Mouse (Mus musculus) T-helper 2 cell (primary cell): ENCODE data around the gene Cap2.

Experiments
- in situ Hi-C: fragments of 300-600 bp; cut with MboI, MseI; formaldehyde crosslinking; loops from one replicate; pipeline ENCODE4 v1.15.1; 2025; ENCODE audit warnings: high pct_unique_total_duplicates

The Cap2 gene

GRCm38 (mm10) chr13:46683370-46683769 is 181.7 kb downstream of the Cap2 start:
- in situ Hi-C loops, result loop anchor here (5.0 kb wide), 1 partner anchor 34 kb away; no protein-coding TSS in a partner anchor

DNA sequence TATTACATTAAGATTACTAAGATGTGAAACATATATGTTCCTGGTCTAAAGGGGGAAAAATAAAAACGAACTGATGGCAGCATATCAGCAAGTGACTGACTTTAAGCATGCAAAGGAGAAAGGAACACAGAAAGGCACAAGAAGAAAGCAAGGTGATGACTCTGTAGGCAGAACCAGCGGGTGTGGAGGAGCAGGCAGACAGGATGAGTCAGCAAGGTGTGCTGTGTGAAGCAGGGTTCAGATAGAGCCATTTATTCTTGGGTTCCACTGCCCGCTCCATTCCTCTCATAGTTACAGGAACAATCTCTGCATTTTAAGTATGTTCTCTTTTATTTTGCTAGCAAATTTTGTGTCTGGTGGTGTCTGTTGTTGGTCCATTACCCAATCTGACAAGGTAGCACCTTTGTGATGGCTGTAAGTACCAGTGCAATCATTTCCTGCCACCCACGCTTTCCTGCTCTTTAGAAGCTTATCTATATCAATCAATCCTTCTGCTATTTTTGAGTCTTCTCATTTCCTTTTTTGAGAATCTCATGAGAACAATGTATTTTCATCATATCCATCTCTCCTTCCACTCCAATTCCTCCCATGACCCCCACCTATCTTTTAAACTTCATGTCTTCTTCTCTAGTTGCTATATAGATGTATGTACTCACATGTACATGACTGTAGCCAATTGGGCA is 189.1 kb downstream of the Cap2 start:
- in situ Hi-C loops, result no loop called here

DNA sequence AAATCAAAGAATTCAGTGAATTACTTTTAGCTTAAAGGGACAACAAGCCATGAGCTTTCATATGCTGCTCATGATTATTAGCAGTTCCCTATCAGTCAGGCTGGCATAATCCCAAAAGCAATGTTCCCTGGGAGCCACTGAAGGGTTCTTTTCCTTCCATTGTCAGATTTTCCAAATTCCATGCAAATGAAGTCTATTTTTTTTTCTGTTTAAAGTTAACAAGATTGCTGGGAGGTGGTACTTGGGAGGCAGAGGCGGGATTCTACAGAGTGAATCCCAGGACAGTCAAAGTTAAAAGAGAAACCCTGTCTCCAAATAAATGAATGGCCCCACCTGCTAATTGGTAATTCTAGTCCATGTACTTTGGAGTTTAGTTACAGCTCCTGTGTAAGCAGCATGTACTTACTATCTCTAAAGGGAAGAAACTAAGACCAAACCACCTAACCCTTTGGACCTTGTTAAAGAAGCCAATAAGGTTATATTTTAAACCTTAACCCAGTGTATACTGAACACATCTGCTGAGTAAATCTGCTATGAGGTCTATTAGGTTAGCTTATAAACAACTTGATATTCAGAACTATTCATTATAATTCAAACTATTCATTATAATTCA is 193.8 kb downstream of the Cap2 start:
- in situ Hi-C loops, result no loop called here

DNA sequence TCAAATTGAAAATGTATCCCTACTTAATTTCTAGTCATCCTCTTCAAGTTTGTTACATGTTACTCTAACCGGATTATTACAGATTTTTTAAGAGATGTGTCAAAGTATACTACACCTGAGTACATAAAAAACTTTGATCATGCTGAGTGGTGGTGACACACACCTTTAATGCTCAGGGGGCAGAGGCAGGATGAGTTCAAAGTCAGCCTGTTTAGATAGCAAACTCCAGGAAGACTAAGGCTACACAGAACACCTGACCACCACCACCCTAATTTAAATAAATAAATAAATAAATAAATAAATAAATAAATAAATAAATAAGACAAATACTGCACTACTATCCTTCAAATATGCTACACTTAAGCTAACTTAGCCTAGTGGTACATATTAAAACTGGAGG is 194.3 kb downstream of the Cap2 start:
- in situ Hi-C loops, result no loop called here

DNA sequence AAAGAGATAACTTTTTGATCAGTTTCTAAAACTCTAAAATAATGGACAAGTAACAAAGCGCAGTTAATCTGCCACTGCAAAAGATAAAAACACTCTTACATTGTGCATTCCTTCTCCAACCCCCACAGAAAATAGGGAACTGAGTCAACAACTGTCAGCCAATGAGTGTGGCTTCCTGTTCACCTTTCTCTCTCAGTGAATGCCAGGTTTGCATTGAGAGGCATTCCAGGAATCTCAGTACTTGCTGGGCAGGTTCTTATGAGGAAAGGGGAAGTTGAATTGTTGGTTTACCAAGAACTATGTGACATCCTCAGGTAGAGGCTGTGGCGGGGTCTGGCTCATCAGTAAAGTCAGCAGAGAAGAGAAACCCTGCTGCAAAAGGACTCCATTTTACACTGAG is 195.1 kb downstream of the Cap2 start:
- in situ Hi-C loops, result no loop called here

DNA sequence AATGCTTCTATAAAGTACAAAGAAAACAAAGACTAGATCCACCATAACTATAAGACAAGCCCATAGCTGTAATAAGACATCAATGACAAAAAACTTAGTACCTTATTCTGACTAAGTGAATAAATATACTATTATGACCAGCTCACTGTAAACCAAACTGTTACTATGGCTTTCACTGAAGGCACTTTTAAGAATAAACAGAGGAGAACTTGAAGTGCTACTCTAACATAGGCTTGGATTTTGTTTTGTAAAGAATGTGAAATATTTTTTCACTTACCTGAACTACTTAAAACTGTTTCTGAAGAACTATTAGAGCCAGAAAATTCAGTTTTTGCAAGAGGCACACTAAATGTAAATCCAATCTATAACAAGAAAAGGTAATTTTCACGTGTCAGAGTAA is 197.7 kb downstream of the Cap2 start:
- in situ Hi-C loops, result no loop called here
